Comparison of ENCODE assay signal across 22 mouse cellular contexts in genomic region chr6:32021853-32022536, GRCm38 (mm10). TPM values are rescaled to one million over a fixed set of nuclear protein-coding genes. Genes with fewer than 3 reads are reported as not detected.
"Had no signal": no experiment of that assay in that cellular context is flagged by ENCODE, and none has a peak within 500 bp of the region (broad histone marks: within the 10 kb centered on the region; RNA-seq: fewer than 3 reads in every experiment).

No protein-coding gene starts in this region.

- DNase-seq: kidney, postnatal 14 days; liver; liver, embryonic 13.5 days; liver, postnatal 0 days; lung, postnatal 14 days; right cerebral cortex, postnatal 14 days; thymus, postnatal 36 days had no signal

- H3K27me3 ChIP-seq: liver, embryonic 13.5 days; lung, embryonic 15.5 days; megakaryocyte, embryonic 14.5 days; midbrain, embryonic 12.5 days had no signal

- ATAC-seq: liver, postnatal 0 days; midbrain, embryonic 16.5 days had no signal

RNA-seq across cellular contexts. Expression of gene 1700012A03Rik, which starts 28.1 kb away (rescaled TPM):
- total RNA-seq: layer of hippocampus, adult 8-10 months; layer of hippocampus, postnatal 14 days; left cerebral cortex, adult 18-20 months; left cerebral cortex, postnatal 14 days had no signal
- polyA plus RNA-seq: large intestine, adult 2 months; limb, embryonic 11.5 days; liver, embryonic 13.5 days; liver, postnatal 0 days; lung, embryonic 15.5 days; macrophage; midbrain, embryonic 12.5 days; midbrain, embryonic 16.5 days; neural tube, embryonic 14.5 days; small intestine, adult 2 months; stomach, embryonic 16.5 days; thymus, postnatal 0 days had no signal
